ENCODE assay signal across 12 mouse cellular contexts in genomic region chr6:92477621-92478020, GRCm38 (mm10).
A peak's percentile ranks its signal among the peaks of the same experiment; 100 is the strongest.
DNase-seq lines count a peak whose midpoint lies in the region; ATAC-seq and TF ChIP-seq lines count a peak whose summit lies in the region.
"Had no signal": no experiment of that assay in that cellular context is flagged by ENCODE, and none has a peak within 500 bp of the region (broad histone marks: within the 10 kb centered on the region; RNA-seq: fewer than 3 reads in every experiment).

No protein-coding gene starts in this region.

- no peak overlapping the region for H3K9ac ChIP-seq in lung, embryonic 14.5 days
- H3K9ac ChIP-seq in hindbrain, embryonic 13.5 days: no peak overlapping the region
- H3K9ac ChIP-seq: liver, embryonic 14.5 days had no signal

- no peak overlapping the region for H3K4me3 ChIP-seq in gastrocnemius, adult 2 months
- no peak overlapping the region for H3K4me3 ChIP-seq in lung, embryonic 14.5 days (ENCODE audit: low read depth, low read length)
- no peak overlapping the region for H3K4me3 ChIP-seq in hindbrain, embryonic 13.5 days

- WGBS in lung, embryonic 14.5 days: 87% methylated on average over 2 of the region's 2 CpGs
- 90% methylated on average over 2 of the region's 2 CpGs for WGBS in hindbrain, embryonic 13.5 days

- H3K36me3 ChIP-seq in lung, embryonic 14.5 days (ENCODE audit: insufficient read depth): no peaks in the 10 kb centered on the region
- H3K36me3 ChIP-seq in hindbrain, embryonic 13.5 days: no peaks in the 10 kb centered on the region

- no peak overlapping the region for H3K27ac ChIP-seq in gastrocnemius, adult 2 months
- H3K27ac ChIP-seq in lung, embryonic 14.5 days (ENCODE audit: low read depth): no peak overlapping the region
- 0 out of 2 replicates have a peak overlapping the region, but pooled peaks have one; percentile 13 for H3K27ac ChIP-seq in hindbrain, embryonic 13.5 days
- H3K27ac ChIP-seq: liver, embryonic 14.5 days had no signal

- intact Hi-C loops in gastrocnemius, adult 2 months (cut with DNase I): no loop called here
- intact Hi-C loops in gastrocnemius, postnatal 14 days (cut with DNase I; ENCODE audit: low total_unique reads): no loop called here

- peak; percentile 50; the same call in 1 of the 2 replicates for TF ChIP-seq CTCF in gastrocnemius, adult 2 months (IDR thresholded peaks at IDR 0.05)
- peak; percentile 53 for TF ChIP-seq CTCF in lung, embryonic 14.5 days (IDR thresholded peaks at IDR 0.05; ENCODE audit: low read depth)

- H3K27me3 ChIP-seq in lung, embryonic 14.5 days (ENCODE audit: insufficient read depth, low read length): no peaks in the 10 kb centered on the region
- H3K27me3 ChIP-seq in hindbrain, embryonic 13.5 days: no peaks in the 10 kb centered on the region

- no peaks in the 10 kb centered on the region for H3K9me3 ChIP-seq in lung, embryonic 14.5 days (ENCODE audit: low read depth, low read length)
- no peaks in the 10 kb centered on the region for H3K9me3 ChIP-seq in hindbrain, embryonic 13.5 days

- H3K4me1 ChIP-seq in lung, embryonic 14.5 days (ENCODE audit: insufficient read depth): no peaks in the 10 kb centered on the region; the same call in 1 of the 2 replicates
- peaks cover 62% of the 10 kb centered on the region for H3K4me1 ChIP-seq in hindbrain, embryonic 13.5 days (replicated peaks)

- no peak for ATAC-seq in lung, embryonic 14.5 days (ENCODE audit: insufficient read depth)
- no peak for ATAC-seq in hindbrain, embryonic 13.5 days (ENCODE audit: low FRiP score)
- ATAC-seq in megakaryocyte, adult 5-6 weeks (ENCODE audit: poor library complexity, severe bottlenecking): no peak
- ATAC-seq: CD4-positive, CD25-positive, alpha-beta regulatory T cell, adult 4 months had no signal

- DNase-seq in gastrocnemius, adult 2 months: no peak
- DNase-seq in gastrocnemius, postnatal 14 days: no peak
- DNase-seq in lung, embryonic 14.5 days: peak; percentile 84
- no peak for DNase-seq in lung, adult 18-20 months
- DNase-seq in retina, postnatal 1 day: peak; percentile 40
- DNase-seq in adrenal gland, postnatal 25 days: no peak
- DNase-seq: adrenal gland, postnatal 36 days; gastrocnemius, postnatal 10 days had no signal

- no peak overlapping the region for H3K4me2 ChIP-seq in lung, embryonic 14.5 days
- peak overlapping the region; percentile 65; the same call in 1 of the 2 replicates for H3K4me2 ChIP-seq in hindbrain, embryonic 13.5 days

Comparison
In these comparisons a context has a peak if more than half of its experiments do, and no peak if none do; other contexts are left out.
1. DNase-seq: peak in lung, embryonic 14.5 days (single experiment) and retina, postnatal 1 day (single experiment); none in gastrocnemius, adult 2 months (single experiment), gastrocnemius, postnatal 14 days (single experiment), lung, adult 18-20 months (0 of 2) and adrenal gland, postnatal 25 days (single experiment).